Mouse (Mus musculus) brown adipose tissue, adult 24 weeks (tissue): ENCODE results near the gene Nlgn1. TPM values are rescaled to one million over a fixed set of nuclear protein-coding genes. Genes with fewer than 3 reads are reported as not detected.

Experiments
- H3K27ac ChIP-seq: fragments of 200-500 bp; replicated peaks from 2 replicates; pipeline ENCODE4 v1.5.1; 2012; ENCODE audit warnings: low read depth, mild to moderate bottlenecking, low read length
- H3K4me1 ChIP-seq: fragments of 200-500 bp; 2 replicates; pipeline ENCODE4 v1.6.1; 2012; ENCODE audit warnings: low read length, mixed read lengths; ENCODE audit not compliant: control insufficient read depth, insufficient read depth, insufficient read length
- H3K4me3 ChIP-seq: fragments of 200-500 bp; 2 replicates; pipeline ENCODE4 v1.5.1; 2012; ENCODE audit warnings: low read depth, mild to moderate bottlenecking, low read length, moderate library complexity; ENCODE audit not compliant: insufficient read depth
- polyA plus RNA-seq: library from polyadenylated mRNA; stranded (reverse); fragments of >200 nt; gene quantifications from 2 replicates; pipeline ENCODE4 v1.2.4, GENCODE M21; 2012; ENCODE audit not compliant: missing spikeins, insufficient read depth, insufficient read length

Nlgn1 gene
- 0.21 TPM in 1 of 2 replicates, not detected in the other for polyA plus RNA-seq

- Histone ChIP-seq H3K4me3 (no peak within 1 kb of the TSS), H3K4me1 (no peaks in the 10 kb centered on the region), H3K27ac (no peak within 1 kb of the TSS)
Measured at GRCm38 (mm10) chr3:26332400-26333238, at the start of gene Nlgn1. Gene Nlgn1 (minus strand): TSS chr3:26332460.

GRCm38 (mm10) chr3:26378272-26378671 is 46.0 kb upstream of the Nlgn1 start:
- no peak overlapping the region for H3K4me3 ChIP-seq
- no peaks in the 10 kb centered on the region for H3K4me1 ChIP-seq

GRCm38 (mm10) chr3:26355082-26355481 is 22.8 kb upstream of the Nlgn1 start:
- Histone ChIP-seq H3K27ac (no peak overlapping the region), H3K4me1 (no peaks in the 10 kb centered on the region), H3K4me3 (no peak overlapping the region)

More at GRCm38 (mm10) chr3:26378272-26378671, 46.0 kb upstream of the Nlgn1 start:
- no peak overlapping the region for H3K27ac ChIP-seq

- Histone ChIP-seq H3K4me3 (no peak overlapping the region), H3K27ac (no peak overlapping the region), H3K4me1 (no peaks in the 10 kb centered on the region)
Measured at GRCm38 (mm10) chr3:26354483-26355030, 22.3 kb upstream of the Nlgn1 start.

GRCm38 (mm10) chr3:26337495-26337894 is 5.2 kb upstream of the Nlgn1 start:
- no peak overlapping the region for H3K4me3 ChIP-seq
- no peaks in the 10 kb centered on the region for H3K4me1 ChIP-seq
- H3K27ac ChIP-seq: no peak overlapping the region

- Histone ChIP-seq H3K27ac (no peak overlapping the region), H3K4me3 (no peak overlapping the region), H3K4me1 (no peaks in the 10 kb centered on the region)
Measured at GRCm38 (mm10) chr3:26333239-26333811, 1.1 kb upstream of the Nlgn1 start.

GRCm38 (mm10) chr3:26331177-26332061 is 841 bp downstream of the Nlgn1 start:
- Histone ChIP-seq H3K27ac (no peak overlapping the region), H3K4me3 (no peak overlapping the region), H3K4me1 (no peaks in the 10 kb centered on the region)

- Histone ChIP-seq H3K4me1 (no peaks in the 10 kb centered on the region), H3K4me3 (no peak overlapping the region), H3K27ac (no peak overlapping the region)
Measured at GRCm38 (mm10) chr3:26330863-26331176, 1.4 kb downstream of the Nlgn1 start.

GRCm38 (mm10) chr3:26330019-26330418 is 2.2 kb downstream of the Nlgn1 start:
- no peaks in the 10 kb centered on the region for H3K4me1 ChIP-seq
- no peak overlapping the region for H3K4me3 ChIP-seq
- H3K27ac ChIP-seq: no peak overlapping the region

- H3K4me3 ChIP-seq: no peak overlapping the region
- no peaks in the 10 kb centered on the region for H3K4me1 ChIP-seq
- no peak overlapping the region for H3K27ac ChIP-seq
Measured at GRCm38 (mm10) chr3:26324510-26324909, 7.8 kb downstream of the Nlgn1 start.

- no peak overlapping the region for H3K27ac ChIP-seq
- H3K4me3 ChIP-seq: no peak overlapping the region
- no peaks in the 10 kb centered on the region for H3K4me1 ChIP-seq
Measured at GRCm38 (mm10) chr3:26317397-26317796, 14.9 kb downstream of the Nlgn1 start.

GRCm38 (mm10) chr3:26297869-26298268 is 34.4 kb downstream of the Nlgn1 start:
- Histone ChIP-seq H3K27ac (no peak overlapping the region), H3K4me3 (no peak overlapping the region), H3K4me1 (no peaks in the 10 kb centered on the region)

- no peaks in the 10 kb centered on the region for H3K4me1 ChIP-seq
- H3K27ac ChIP-seq: no peak overlapping the region
- no peak overlapping the region for H3K4me3 ChIP-seq
Measured at GRCm38 (mm10) chr3:26270894-26271795, 61.1 kb downstream of the Nlgn1 start.

GRCm38 (mm10) chr3:26246564-26246963 is 85.7 kb downstream of the Nlgn1 start:
- H3K4me1 ChIP-seq: no peaks in the 10 kb centered on the region
- no peak overlapping the region for H3K4me3 ChIP-seq
- no peak overlapping the region for H3K27ac ChIP-seq
